Mouse (Mus musculus) limb, embryonic 13.5 days (tissue): ENCODE results near the gene Rtf1. TPM values are rescaled to one million over a fixed set of nuclear protein-coding genes. Genes with fewer than 3 reads are reported as not detected.

Source experiments
- ATAC-seq: fragments of 200-750 bp; cut with Nextera tagmentation; 2 replicates; pipeline ENCODE4 v1.8.0; 2017; ENCODE audit warnings: low read depth, moderate number of reproducible peaks, moderate TSS enrichment; ENCODE audit not compliant: low FRiP score
- H3K27ac ChIP-seq: fragments of 300-500 bp; sonication (generic); 2 replicates; pipeline ENCODE4 v1.5.1; 2015; ENCODE audit warnings: inconsistent platforms, mild to moderate bottlenecking, moderate library complexity
- H3K27me3 ChIP-seq: fragments of 300-500 bp; sonication (generic); 2 replicates; pipeline ENCODE4 v1.6.1; 2015; ENCODE audit warnings: mild to moderate bottlenecking, inconsistent platforms
- H3K36me3 ChIP-seq: fragments of 300-500 bp; sonication (generic); 2 replicates; pipeline ENCODE4 v1.6.1; 2015; ENCODE audit warnings: inconsistent platforms, mild to moderate bottlenecking, moderate library complexity
- H3K4me1 ChIP-seq: fragments of 300-500 bp; sonication (generic); 2 replicates; pipeline ENCODE4 v1.6.1; 2015; ENCODE audit warnings: inconsistent platforms
- H3K4me2 ChIP-seq: fragments of 300-500 bp; sonication (generic); replicated peaks from 2 replicates; pipeline ENCODE4 v1.6.1; 2015; ENCODE audit warnings: inconsistent platforms, mild to moderate bottlenecking, moderate library complexity
- H3K4me3 ChIP-seq: fragments of 300-500 bp; sonication (generic); 2 replicates; pipeline ENCODE4 v1.5.1; 2015; ENCODE audit warnings: moderate library complexity, mild to moderate bottlenecking, inconsistent platforms
- H3K9ac ChIP-seq: fragments of 300-500 bp; sonication (generic); 2 replicates; pipeline ENCODE4 v1.6.1; 2015; ENCODE audit warnings: mild to moderate bottlenecking, inconsistent platforms
- H3K9me3 ChIP-seq: fragments of 300-500 bp; sonication (generic); 2 replicates; pipeline ENCODE4 v1.6.1; 2016; ENCODE audit warnings: inconsistent platforms
- WGBS: fragments of 180-500 bp; shearing (Covaris S2); methylation state at CpG from one replicate; pipeline ENCODE4 v1.1.7; 2015; 5-methylcytosine and 5-hydroxymethylcytosine counted together
- polyA plus RNA-seq: library from polyadenylated mRNA; unstranded; fragments of >200 nt; fragmentation: Nextera tagmentation; extraction: Ambion mirVana; gene quantifications from 2 replicates; pipeline ENCODE4 v1.2.1, GENCODE M21; 2015

The Rtf1 gene
- polyA plus RNA-seq, 1 experiment from 2014 or later = 61.3 TPM

DNA sequence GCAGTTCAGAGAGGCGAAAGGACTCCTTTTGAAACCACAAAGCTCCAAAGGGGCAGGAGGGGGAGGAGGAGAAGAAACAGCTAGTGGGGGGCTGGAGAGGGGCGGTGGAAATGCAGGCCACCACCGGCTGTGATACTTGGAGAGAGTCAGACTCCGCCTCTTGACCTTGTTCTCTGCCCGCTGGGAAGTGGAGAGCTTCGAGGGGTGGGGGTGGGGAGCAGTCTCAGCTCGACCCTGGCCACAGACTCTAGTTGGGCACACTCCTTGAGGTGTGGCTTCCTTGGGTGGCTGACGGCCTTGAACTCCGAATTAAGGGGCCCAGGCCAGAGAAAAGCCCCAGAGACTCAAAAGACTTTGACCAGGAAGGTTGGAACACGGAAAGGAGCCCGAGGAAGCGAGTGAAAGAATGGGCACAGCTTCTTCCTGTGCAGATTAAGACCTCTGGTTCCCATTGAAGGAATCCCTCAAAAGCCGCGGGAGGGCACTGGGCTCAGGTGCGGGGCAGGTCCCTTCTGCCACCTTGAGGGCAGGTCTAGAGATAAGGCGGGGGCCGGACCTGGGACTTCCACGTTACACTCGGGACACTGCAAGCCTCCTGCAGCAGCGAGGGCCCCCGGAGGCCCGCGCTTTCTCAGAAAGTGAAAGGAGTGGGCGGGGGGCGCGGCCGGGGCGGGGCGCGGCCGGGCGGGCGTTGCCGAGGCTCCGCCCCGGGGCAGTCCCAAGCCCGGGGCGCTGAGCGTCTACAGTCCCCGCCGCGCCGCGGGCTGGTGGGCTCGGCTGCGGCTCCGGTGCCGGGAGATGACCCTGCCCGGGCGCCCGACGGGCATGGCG lies 66.9 kb downstream of the Rtf1 start, which contains the start of gene Itpka:
Gene Itpka (plus strand): TSS at position 757 of the 831 bp plus-strand sequence.
- Histone ChIP-seq H3K27ac (0 out of 2 replicates have a peak within 1 kb of the TSS, but pooled peaks have one; percentile 53), H3K36me3 (no peaks in the 10 kb centered on the region), H3K9me3 (no peaks in the 10 kb centered on the region), H3K4me1 (peaks cover 37% of the 10 kb centered on the region), H3K9ac (peak within 1 kb of the TSS; percentile 63), H3K27me3 (peaks cover 62% of the 10 kb centered on the region), H3K4me3 (peak within 1 kb of the TSS; percentile 69), H3K4me2 (peak within 1 kb of the TSS; percentile 100)
- under 1% methylated on average over 38 of the region's 53 CpGs for WGBS
- peak; percentile 89 for ATAC-seq

GRCm38 (mm10) chr2:119742461-119743175 lies 67.8 kb downstream of the Rtf1 start:
- peaks cover 34% of the 10 kb centered on the region for H3K4me1 ChIP-seq
- ATAC-seq = peak; percentile 25
- no peaks in the 10 kb centered on the region for H3K9me3 ChIP-seq
- H3K36me3 ChIP-seq = no peaks in the 10 kb centered on the region
- H3K9ac ChIP-seq = peak overlapping the region; percentile 63
- peak overlapping the region; percentile 100 for H3K4me2 ChIP-seq
- H3K27me3 ChIP-seq = peaks cover 62% of the 10 kb centered on the region
- H3K4me3 ChIP-seq = peak overlapping the region; percentile 69
- WGBS = under 1% methylated on average over 54 of the region's 70 CpGs
- no peak overlapping the region for H3K27ac ChIP-seq

GRCm38 (mm10) chr2:119743176-119743807 lies 68.4 kb downstream of the Rtf1 start:
- Histone ChIP-seq H3K9me3 (no peaks in the 10 kb centered on the region), H3K36me3 (no peaks in the 10 kb centered on the region), H3K27me3 (peaks cover 62% of the 10 kb centered on the region), H3K4me3 (peak overlapping the region; percentile 69), H3K4me2 (peak overlapping the region; percentile 100), H3K9ac (no peak overlapping the region), H3K27ac (no peak overlapping the region), H3K4me1 (peaks cover 34% of the 10 kb centered on the region)
- no peak for ATAC-seq
- WGBS = 7% methylated on average over 27 of the region's 31 CpGs

GRCm38 (mm10) chr2:119743808-119744162 lies 68.9 kb downstream of the Rtf1 start:
- H3K27me3 ChIP-seq = peaks cover 63% of the 10 kb centered on the region
- H3K4me3 ChIP-seq = peak overlapping the region; percentile 25; the same call in 1 of the 2 replicates
- 3% methylated on average over 22 of the region's 22 CpGs for WGBS
- H3K4me1 ChIP-seq = peaks cover 34% of the 10 kb centered on the region
- H3K36me3 ChIP-seq = no peaks in the 10 kb centered on the region
- no peak for ATAC-seq
- no peaks in the 10 kb centered on the region for H3K9me3 ChIP-seq
- H3K9ac ChIP-seq = no peak overlapping the region
- no peak overlapping the region for H3K27ac ChIP-seq
- peak overlapping the region; percentile 100 for H3K4me2 ChIP-seq

- H3K36me3 ChIP-seq = no peaks in the 10 kb centered on the region
- no peak for ATAC-seq
- H3K9ac ChIP-seq = peak overlapping the region; percentile 31; the same call in 1 of the 2 replicates
- H3K27ac ChIP-seq = no peak overlapping the region
- peaks cover 34% of the 10 kb centered on the region for H3K4me1 ChIP-seq
- H3K4me3 ChIP-seq = peak overlapping the region; percentile 25
- WGBS = 3% methylated on average over 46 of the region's 46 CpGs
- H3K27me3 ChIP-seq = peaks cover 69% of the 10 kb centered on the region
- peak overlapping the region; percentile 100 for H3K4me2 ChIP-seq
- H3K9me3 ChIP-seq = no peaks in the 10 kb centered on the region
Observed at GRCm38 (mm10) chr2:119744163-119745111, 69.6 kb downstream of the Rtf1 start.

DNA sequence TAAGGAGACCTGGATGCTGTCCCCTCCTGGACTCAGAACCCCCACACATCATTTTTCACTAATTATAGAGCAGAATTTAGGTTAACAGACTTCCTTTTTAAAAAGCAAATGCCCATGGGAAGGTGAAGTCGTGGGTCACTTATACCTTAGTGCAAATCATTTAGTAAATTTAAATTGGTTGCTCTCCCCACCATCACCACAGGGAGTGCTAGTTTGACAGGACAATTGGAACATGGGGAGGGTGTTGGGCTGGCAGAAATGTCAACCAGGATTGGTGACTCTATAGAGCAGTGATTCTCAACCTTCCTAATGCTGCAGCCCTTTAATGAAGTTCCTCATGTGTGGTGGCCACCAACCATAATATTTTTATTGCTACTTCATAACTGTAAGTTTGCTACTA lies 70.4 kb downstream of the Rtf1 start:
- peaks cover 34% of the 10 kb centered on the region for H3K4me1 ChIP-seq
- no peaks in the 10 kb centered on the region for H3K36me3 ChIP-seq
- no peak overlapping the region for H3K27ac ChIP-seq
- no peak overlapping the region for H3K4me3 ChIP-seq
- H3K4me2 ChIP-seq = no peak overlapping the region
- H3K27me3 ChIP-seq = peaks cover 78% of the 10 kb centered on the region
- no peak for ATAC-seq
- H3K9me3 ChIP-seq = no peaks in the 10 kb centered on the region
- no peak overlapping the region for H3K9ac ChIP-seq
- WGBS = 4% methylated on average over 1 of the region's 1 CpGs

DNA sequence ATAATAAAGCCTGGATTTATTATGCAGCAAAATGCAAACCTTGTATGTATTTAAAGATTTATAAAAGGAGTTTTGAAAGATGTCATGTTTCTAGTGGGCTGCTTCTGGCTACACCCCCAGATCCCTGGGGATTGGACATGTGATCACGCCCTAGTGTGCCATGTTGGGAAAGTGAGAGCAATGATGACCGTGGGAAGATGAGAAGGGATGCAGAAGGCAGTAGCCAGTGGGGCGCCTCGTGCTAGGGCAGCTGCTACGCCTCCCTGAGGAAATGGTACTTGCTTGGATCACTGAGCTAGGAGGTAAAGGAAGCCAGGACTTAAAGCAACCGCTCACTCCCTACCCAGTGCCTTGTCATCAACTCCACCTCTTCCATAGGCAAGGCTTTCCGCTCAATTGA lies 72.7 kb downstream of the Rtf1 start:
- Histone ChIP-seq H3K9ac (no peak overlapping the region), H3K4me2 (no peak overlapping the region), H3K36me3 (no peaks in the 10 kb centered on the region), H3K9me3 (no peaks in the 10 kb centered on the region), H3K27ac (no peak overlapping the region), H3K4me3 (no peak overlapping the region), H3K27me3 (peaks cover 95% of the 10 kb centered on the region), H3K4me1 (peaks cover 22% of the 10 kb centered on the region)
- 65% methylated on average over 7 of the region's 7 CpGs for WGBS
- ATAC-seq = no peak

- Histone ChIP-seq H3K27ac (no peak overlapping the region), H3K4me1 (peaks cover 5% of the 10 kb centered on the region), H3K9me3 (no peaks in the 10 kb centered on the region), H3K4me2 (no peak overlapping the region), H3K9ac (no peak overlapping the region), H3K36me3 (no peaks in the 10 kb centered on the region), H3K27me3 (peaks cover 95% of the 10 kb centered on the region), H3K4me3 (no peak overlapping the region)
- WGBS = 77% methylated on average over 13 of the region's 13 CpGs
- ATAC-seq = no peak
Observed at GRCm38 (mm10) chr2:119749260-119749659, 74.4 kb downstream of the Rtf1 start.

DNA sequence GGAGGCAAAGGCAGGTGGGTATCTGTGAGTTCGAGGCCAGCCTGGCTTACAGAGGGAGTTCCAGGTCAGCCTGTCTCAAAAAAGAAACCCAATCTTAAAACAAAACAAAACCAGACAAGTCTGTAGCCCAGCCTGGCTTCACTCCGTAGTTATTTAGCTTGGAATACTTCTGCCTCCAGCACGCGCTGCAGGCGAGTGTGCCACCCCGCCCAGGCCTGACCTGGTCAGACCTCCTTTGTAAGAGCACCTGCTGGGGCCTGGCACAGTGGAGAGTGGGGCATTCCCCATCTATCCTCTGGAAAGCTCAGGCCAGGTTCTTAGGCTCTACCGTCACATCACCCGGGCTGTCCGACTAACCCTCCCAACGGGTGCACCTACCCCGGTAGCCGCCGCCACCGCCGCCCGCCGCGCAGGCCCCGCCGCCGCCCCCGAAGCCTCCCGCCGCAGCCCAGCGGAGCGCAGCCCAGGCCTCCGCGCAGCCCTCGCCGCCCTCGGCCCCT lies 82.8 kb downstream of the Rtf1 start:
- ATAC-seq = no peak
- H3K9me3 ChIP-seq = no peaks in the 10 kb centered on the region
- peak overlapping the region; percentile 100 for H3K4me2 ChIP-seq
- H3K4me1 ChIP-seq = peaks cover 16% of the 10 kb centered on the region
- H3K36me3 ChIP-seq = no peaks in the 10 kb centered on the region
- WGBS = 4% methylated on average over 12 of the region's 31 CpGs
- peak overlapping the region; percentile 70 for H3K9ac ChIP-seq
- no peak overlapping the region for H3K27ac ChIP-seq
- peaks cover 99% of the 10 kb centered on the region for H3K27me3 ChIP-seq
- peak overlapping the region; percentile 61 for H3K4me3 ChIP-seq

DNA sequence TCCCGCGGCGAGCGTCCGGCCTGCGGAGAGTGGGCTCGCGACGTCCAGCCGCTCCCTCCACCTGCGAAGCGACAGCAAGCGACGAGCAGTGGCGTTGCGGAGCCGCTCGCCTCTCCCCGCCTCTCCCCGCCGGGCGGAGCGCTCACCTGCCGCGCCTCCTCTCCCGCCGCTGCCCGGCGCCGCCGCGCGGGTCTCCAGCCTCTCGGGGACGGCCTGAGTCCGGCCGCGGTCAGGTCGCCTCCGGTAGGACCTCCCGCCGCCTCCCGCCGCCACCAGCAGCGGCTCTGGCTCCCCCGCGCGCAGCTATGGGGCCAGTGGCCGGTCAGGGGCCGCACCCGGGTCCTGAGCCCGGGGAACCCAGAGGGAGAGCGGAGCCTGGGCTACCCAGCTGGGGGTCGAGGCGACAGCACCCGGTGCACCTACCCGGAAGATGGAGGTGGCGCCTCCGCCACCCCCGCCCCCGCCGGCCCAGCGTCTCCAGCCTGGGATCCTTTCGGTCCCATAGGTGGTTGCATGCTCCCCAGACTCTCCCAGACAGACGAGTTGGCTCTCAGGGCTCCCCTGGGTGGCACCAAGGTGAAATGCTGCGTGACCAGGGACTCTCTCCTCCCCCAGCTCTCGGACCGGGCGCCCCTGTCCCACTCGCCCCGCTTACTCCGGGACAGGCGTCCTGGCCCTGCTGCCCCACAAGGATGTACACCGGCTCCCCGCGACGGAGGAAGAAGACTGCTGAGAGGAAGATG lies 83.4 kb downstream of the Rtf1 start:
- peak overlapping the region; percentile 61 for H3K4me3 ChIP-seq
- H3K27me3 ChIP-seq = peaks cover 95% of the 10 kb centered on the region
- peak overlapping the region; percentile 100 for H3K4me2 ChIP-seq
- H3K36me3 ChIP-seq = peaks cover under 1% of the 10 kb centered on the region; the same call in 1 of the 2 replicates
- ATAC-seq = no peak
- WGBS = under 1% methylated on average over 65 of the region's 77 CpGs
- peak overlapping the region; percentile 70 for H3K9ac ChIP-seq
- H3K9me3 ChIP-seq = no peaks in the 10 kb centered on the region
- H3K27ac ChIP-seq = no peak overlapping the region
- peaks cover 16% of the 10 kb centered on the region for H3K4me1 ChIP-seq
